ENCODE assay signal across 24 mouse cellular contexts in the genomic region with DNA sequence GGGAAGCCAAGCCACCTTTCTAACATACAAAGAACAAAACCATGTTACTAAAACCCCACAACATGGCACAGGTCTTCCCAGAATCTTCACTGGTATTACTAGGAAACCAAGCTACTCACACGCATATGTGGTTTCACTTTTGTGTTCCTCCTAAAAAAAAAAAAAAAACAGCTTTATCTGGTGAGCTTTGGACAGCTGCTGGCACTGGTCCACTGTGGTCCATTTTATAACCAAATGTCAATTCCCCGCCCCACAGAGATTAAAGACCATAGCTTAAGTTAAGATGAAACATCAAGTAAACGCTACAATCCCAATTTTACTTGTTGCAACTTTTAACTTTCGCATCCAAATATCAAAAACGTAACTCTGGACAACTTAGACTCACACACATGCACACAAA.
"Had no signal": no experiment of that assay in that cellular context is flagged by ENCODE, and none has a peak within 500 bp of the region (broad histone marks: within the 10 kb centered on the region; RNA-seq: fewer than 3 reads in every experiment).

No protein-coding gene starts in this region.

- ATAC-seq: hindbrain, embryonic 16.5 days; inflammation-experienced regulatory T-cells, adult 6 months; intestine, embryonic 15.5 days; intestine, postnatal 0 days; liver, embryonic 12.5 days had no signal

- H3K4me1 ChIP-seq: heart, embryonic 10.5 days; heart, embryonic 12.5 days; limb, embryonic 13.5 days; limb, embryonic 15.5 days had no signal

- H3K9me3 ChIP-seq: heart, embryonic 10.5 days; intestine, embryonic 15.5 days; limb, embryonic 13.5 days; limb, embryonic 15.5 days; liver, embryonic 12.5 days had no signal

- H3K27me3 ChIP-seq: heart, embryonic 12.5 days; intestine, embryonic 15.5 days; limb, embryonic 13.5 days; limb, embryonic 15.5 days; liver, embryonic 12.5 days had no signal

- H3K4me2 ChIP-seq: heart, embryonic 12.5 days; hindbrain, embryonic 14.5 days; intestine, embryonic 15.5 days; limb, embryonic 13.5 days; limb, embryonic 15.5 days; liver, embryonic 12.5 days had no signal

- H3K27ac ChIP-seq: gastrocnemius, adult 2 months; heart, embryonic 10.5 days; hindbrain, embryonic 14.5 days; intestine, embryonic 15.5 days; limb, embryonic 13.5 days; limb, embryonic 15.5 days; liver, embryonic 12.5 days; liver, embryonic 14.5 days had no signal

- H3K4me3 ChIP-seq: gastrocnemius, adult 2 months; heart, embryonic 10.5 days; heart, embryonic 12.5 days; intestine, embryonic 15.5 days; limb, embryonic 13.5 days; limb, embryonic 15.5 days; liver, embryonic 12.5 days had no signal

- DNase-seq: gastrocnemius, adult 2 months; gastrocnemius, postnatal 10 days; gastrocnemius, postnatal 25 days; heart, adult 18-20 months; heart, postnatal 10 days; kidney, adult 18-20 months; kidney, adult 8-10 months; kidney, postnatal 10 days; kidney, postnatal 25 days; kidney, postnatal 4 days; layer of hippocampus, adult 9-11 months; layer of hippocampus, postnatal 36 days; left cerebral cortex, postnatal 4 days had no signal

- H3K9ac ChIP-seq: heart, embryonic 12.5 days; hindbrain, embryonic 14.5 days; intestine, embryonic 15.5 days; limb, embryonic 13.5 days; limb, embryonic 15.5 days; liver, embryonic 12.5 days; liver, embryonic 14.5 days had no signal
